Mouse (Mus musculus) spleen, postnatal 14 days (tissue): ENCODE measurements around the gene 1700003F12Rik.

ENCODE experiments used
- DNase-seq, 2 experiments: peaks; one replicate each; pipeline ENCODE4 v3.0.0; 2021 to 2022; ENCODE audit warnings: low spot score in 2 of 2

Gene 1700003F12Rik

DNA sequence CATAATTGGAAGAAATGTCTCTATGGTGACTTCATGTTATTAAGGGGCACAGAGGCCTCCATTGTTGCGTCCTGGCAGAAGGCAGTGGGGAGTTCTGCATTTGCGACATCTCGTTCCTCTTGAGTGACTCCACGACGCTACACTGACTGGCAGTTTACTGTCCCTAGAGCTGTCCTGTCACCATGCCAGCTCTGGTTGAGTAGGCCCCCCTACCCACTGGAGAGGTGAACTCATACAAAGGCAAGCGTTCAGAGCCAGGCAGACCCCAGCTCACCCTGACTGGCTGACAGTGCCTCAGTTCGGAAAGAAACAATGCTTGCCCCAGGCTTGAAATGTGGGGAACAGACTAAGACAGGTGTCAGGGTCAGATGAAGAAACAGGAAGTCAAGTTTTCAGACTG is 27.4 kb downstream of the 1700003F12Rik start:
- DNase-seq: peak in 1 of 2 experiments; percentile 17

DNA sequence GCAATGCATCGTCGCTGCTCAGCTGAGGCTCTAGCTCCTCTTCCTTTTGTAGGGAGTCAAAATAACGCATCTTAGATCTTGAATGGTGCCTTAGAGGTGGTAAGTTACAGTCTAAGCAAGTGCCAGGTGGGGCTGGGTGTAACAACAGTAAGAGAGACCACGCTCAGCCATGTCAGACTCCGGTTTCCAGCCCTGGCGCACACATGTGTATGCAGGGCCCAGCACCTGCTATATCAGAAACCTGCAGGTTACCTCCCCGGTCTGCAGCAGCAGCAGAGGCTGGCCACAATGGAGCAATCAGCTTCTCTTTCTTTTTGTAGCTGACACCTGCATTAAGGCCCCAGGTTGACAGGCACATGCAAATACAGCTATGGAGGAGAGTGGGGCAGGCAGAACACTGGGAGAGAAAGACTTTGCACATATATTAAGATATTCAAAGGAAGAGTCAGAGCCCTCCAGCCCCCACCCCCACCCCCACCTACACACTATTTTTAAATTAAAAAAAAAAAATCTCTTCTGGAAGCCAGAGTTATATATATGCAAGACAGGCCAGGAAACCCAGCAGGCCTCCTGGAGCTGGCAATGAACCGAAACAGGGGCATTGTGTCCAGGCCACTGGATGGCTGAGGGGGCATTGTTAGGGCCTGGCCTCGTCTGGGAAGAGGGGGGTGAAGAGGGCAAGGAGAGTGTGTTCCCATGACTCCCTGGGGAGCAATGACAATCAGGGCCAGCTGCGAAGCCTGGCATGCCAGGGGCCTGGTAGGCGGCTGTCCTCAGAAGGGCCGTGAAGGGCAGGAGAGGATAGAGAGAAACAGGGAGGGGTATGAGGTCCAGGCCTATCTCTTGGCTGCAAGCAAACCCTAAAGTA is 30.2 kb downstream of the 1700003F12Rik start:
- no peak for DNase-seq

DNA sequence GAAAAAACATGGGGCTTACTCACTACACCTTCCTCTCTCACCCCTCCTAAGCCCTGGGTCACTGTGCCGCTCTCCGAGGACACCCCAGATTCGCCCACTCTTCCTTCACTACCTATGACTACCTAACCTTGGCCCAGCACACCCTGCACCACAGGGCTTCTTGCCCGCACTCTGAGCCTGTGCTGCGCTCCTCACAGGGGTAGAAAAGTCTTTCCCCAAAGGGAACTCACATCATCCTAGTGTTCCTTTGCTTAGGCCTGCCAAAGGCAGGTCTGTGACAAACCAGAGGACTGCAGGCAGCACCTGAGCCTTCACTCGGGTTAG is 30.8 kb downstream of the 1700003F12Rik start:
- DNase-seq: no peak

DNA sequence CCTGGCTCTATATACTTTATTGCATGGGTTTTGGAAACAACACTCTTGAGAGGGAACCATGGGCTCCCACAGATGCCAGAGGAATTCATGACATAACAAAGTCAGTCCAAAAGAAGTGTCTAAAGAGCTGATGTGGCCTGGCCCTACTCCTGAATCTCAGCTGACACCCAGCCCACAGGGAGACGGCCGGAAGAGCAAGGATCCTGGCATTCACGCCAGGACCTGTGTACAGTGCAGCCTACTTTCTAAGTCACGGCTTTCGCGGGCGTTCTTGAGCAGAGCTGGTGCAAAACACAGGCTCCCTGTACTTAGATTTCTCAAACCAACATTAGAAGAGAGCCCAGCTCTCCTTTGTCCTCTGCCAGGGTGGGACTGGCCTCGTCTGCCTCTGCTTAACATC is 33.7 kb downstream of the 1700003F12Rik start:
- no peak for DNase-seq

DNA sequence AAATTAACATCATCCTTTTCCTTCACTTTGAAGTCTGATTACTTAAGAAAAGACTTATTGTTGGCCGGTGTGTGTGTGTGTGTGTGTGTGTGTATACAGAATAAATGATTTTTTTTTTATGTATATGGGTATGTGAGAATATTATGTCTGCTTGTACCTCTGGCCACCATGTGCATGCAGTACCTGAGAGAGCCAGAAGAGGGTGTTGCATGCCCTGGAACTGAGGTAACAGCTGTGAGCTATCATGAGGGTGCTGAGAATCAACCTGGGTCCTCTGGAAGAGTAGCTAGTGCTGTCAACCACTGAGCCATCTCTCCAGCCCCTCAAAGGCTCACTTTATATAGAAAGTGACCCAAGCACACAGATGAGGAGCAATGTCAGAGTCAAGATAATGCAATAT is 34.5 kb downstream of the 1700003F12Rik start:
- no peak for DNase-seq

DNA sequence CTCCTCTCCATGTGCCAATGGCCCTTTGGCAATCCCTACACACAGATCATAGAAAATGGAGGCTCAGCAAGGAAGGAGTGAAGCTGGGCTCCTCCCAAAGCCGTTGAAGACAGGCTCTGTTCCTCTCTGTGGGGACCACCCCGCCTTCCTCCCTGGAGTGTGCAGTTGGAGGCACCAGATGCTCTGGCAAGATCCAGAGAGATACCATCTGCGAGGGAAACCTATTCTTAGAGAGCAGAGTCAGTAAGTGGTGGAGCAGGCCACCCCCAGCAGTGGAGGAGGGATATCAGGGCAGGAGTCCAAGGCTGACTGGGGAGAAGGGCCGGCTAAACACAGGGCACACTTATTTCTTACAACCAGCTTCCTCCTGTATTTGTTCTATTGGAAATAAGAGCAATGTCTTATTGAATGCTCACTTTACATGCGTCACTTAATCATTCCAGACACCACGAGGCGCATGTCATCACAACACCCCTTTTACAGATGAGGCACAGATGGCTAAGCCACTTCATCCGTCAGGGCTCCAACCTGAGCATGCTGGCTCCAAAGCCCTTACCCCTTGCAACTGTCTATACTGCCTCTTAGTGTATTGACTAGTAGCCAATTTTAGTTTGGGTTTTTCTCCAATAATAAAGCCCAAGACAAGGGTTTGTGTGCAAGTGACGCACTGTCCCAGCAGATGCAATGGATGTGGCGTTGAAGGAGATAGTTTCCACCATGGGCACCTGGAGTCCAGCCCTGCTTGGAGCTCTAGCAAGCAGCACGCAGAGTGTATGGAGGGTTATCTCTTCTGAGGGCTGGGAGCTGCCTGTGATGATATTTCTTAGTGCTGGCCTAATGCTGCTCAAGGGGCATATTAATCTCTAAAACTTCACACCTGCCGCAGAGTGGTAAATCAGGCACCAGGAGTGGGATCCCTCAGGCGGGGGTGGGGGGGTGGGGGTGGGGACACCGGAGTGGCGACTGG is 37.3 kb downstream of the 1700003F12Rik start:
- DNase-seq: no peak

DNA sequence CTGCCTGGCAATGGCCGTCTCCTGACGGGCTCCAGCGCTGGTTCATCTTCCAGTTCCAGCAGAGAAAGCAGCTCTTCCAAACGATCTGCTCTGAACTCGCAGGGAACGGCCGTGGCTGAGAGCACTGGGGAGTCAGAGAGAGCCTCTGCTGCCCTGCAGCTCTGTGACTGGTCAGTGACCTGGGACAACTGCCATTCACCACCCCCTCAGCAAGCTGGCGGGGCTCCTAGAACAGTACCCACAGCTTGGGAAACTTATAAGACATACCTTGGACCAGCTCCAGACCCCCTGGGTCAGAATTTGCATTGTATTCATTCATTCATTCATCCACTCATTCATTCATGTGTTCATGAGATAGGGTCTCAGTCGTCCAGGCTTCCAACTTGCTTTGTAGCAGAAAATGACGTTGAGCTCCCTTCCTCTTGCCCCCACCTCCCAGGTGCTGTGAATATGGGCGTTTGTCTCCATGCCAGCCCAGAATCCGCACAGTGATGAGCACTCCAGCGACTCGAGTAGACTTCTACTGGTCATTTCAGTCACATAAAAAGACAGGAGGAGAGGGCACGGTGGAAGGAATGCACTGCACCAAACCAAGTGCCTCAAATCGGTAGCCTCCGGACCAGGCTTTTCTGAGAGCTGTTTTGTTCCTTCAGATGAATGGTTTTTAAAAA is 38.2 kb downstream of the 1700003F12Rik start:
- no peak for DNase-seq

DNA sequence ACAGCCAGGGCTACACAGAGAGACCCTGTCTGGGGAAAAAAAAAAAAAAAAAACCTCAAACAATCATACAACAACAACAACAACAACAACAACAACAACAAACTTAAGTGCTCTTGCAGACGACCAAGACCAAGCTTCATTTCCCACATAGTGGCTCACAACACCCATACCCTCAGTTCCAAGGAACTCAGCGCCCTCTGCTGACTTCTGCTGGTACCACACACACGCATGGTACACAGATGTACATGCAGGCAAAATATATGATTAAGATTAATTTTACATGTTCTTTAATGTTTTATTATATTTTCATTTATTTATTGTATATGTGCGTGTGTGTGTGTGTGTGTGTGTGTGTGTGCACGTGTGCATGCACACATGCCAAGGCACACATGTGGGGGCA is 39.5 kb downstream of the 1700003F12Rik start:
- DNase-seq: peak in 1 of 2 experiments; percentile 55

DNA sequence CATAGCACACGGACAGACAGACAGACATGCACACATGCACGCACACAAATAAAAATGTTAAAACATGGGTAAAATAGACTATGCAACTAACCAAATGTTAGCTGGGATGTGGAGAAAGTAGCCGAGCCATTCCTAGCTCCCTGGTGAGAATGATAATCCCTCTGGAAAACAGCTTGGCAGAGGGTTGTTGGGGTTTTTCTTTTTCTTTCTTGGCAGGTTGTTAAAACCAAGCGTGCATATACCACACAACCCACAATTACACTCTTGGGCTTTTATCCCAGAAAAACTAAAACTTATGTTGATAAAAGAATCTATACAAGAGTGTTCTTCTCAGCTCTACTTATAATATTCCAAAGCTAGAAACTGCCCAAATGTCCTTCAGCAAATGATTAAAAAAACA is 42.2 kb downstream of the 1700003F12Rik start:
- DNase-seq: no peak

DNA sequence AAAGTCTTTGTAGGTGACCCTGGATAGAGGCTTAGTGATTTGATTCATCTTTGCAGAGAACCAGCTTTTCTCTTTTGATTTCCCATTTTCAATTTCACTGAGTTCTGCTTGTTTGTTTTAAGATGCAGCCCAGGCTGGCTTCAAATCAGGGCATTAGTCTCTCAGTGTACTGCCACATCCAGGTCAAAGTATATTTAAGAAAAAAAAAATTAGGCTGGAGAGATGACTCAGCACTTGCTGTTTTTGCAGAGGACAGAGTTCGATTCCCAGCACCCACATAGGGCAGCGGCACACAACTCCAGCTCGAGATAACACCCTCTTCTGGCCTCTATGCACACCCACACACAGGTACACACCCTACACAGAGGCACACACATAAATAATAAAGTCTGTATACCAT is 44.4 kb downstream of the 1700003F12Rik start:
- DNase-seq: no peak

DNA sequence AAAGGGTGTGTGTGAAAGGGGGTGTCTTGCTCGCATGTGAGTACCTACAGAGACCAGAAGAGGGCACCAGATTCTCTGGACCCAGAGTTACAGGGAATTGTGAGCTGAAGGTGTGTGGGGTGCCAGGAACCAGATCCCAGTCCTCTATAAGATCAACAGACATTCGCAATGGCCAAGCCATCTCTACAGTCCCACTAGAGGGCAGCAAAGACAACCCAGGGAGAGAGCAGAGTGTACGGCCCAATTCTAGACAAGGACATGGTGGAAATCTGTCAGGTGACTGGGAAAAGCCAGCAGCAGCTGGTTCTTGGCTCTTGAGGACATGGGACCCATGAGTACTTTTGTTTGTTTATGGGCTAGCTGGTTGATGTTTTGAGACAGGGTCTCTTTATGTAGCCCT is 46.1 kb downstream of the 1700003F12Rik start:
- DNase-seq: no peak

DNA sequence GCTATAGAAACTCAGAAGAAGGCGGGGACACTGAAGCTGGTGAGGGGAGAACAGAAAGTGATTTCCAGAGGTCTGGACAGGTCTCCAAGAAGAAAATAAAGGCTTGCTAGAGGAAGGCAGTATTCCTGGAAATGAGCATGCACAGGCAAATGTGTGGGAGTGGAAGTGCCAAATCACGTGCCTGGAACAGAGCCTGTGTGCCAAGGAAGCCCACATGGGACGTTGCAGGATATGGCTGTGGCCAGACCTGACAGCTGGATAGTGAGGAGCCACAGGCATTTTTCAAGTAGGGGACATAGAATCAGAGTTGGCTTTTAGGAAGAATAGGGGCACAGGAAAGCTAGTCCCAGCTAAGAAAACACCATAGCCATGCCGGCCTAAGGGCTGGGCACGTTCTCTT is 48.9 kb downstream of the 1700003F12Rik start:
- no peak for DNase-seq

DNA sequence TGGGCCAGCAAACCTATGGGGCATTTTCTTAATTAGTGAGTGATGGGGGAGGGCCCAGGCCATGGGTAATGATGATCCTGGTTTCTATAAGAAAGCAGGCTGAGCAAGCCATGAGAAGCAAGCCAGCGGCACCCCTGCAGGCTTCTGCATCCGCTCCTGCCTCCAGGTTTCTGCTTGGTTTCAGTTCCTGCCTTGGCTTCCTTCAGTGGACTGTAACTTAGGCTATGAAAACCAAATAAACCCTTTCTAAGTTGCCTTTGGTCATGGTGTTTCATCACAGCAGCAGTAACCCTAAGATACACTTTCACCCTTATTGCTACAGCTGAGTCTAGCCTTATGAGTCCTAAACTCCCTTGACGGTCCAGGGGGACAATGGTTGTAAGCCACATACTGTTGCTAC is 50.5 kb downstream of the 1700003F12Rik start:
- no peak for DNase-seq
